Comparison of ENCODE assay signal across 8 mouse cellular contexts in genomic region chrX:36644657-36645551, GRCm38 (mm10). TPM values are rescaled to one million over a fixed set of nuclear protein-coding genes. Genes with fewer than 3 reads are reported as not detected.
A peak's percentile ranks its signal among the peaks of the same experiment; 100 is the strongest.
DNase-seq lines count a peak whose midpoint lies in the region; ATAC-seq lines count a peak whose summit lies in the region.

Akap17b (minus strand) TSS chrX:36645395.

- H3K9me3 ChIP-seq in hindbrain, embryonic 13.5 days: no peaks in the 10 kb centered on the region

- 22% methylated on average over 39 of the region's 60 CpGs for WGBS in hindbrain, embryonic 13.5 days

- peak; percentile 95 for DNase-seq in R1 (ENCODE audit: low read depth, low spot score)
- peak; percentile 85 to 87 for DNase-seq in cerebellum, postnatal 14 days
- DNase-seq in frontal cortex, postnatal 14 days (ENCODE audit: low spot score in 2 of 2): peak; percentile 77 to 80
- peak; percentile 75 to 81 for DNase-seq in layer of hippocampus, postnatal 14 days (ENCODE audit: low spot score in 2 of 2)
- peak; percentile 93 for DNase-seq in lung, postnatal 10 days
- peak; percentile 58 for DNase-seq in ovary, postnatal 14 days (ENCODE audit: low spot score)
- peak; percentile 73 to 78 for DNase-seq in thymus, postnatal 10 days (ENCODE audit: low spot score in 2 of 2)

- H3K4me1 ChIP-seq in hindbrain, embryonic 13.5 days (replicated peaks): peaks cover 9% of the 10 kb centered on the region

- H3K27me3 ChIP-seq in hindbrain, embryonic 13.5 days: no peaks in the 10 kb centered on the region

- peak within 1 kb of the TSS; percentile 74 for H3K9ac ChIP-seq in hindbrain, embryonic 13.5 days

- ATAC-seq in hindbrain, embryonic 13.5 days (ENCODE audit: low FRiP score): peak; percentile 96

- H3K36me3 ChIP-seq in hindbrain, embryonic 13.5 days: no peaks in the 10 kb centered on the region

- H3K27ac ChIP-seq in hindbrain, embryonic 13.5 days: peak within 1 kb of the TSS; percentile 89

- peak within 1 kb of the TSS; percentile 52 for H3K4me2 ChIP-seq in hindbrain, embryonic 13.5 days

- H3K4me3 ChIP-seq in hindbrain, embryonic 13.5 days: peak within 1 kb of the TSS; percentile 61

RNA-seq across cellular contexts. Expression of gene Akap17b, which starts in this region (rescaled TPM):
- polyA plus RNA-seq in hindbrain, embryonic 13.5 days (2015; fragmentation: Nextera tagmentation; extraction: Ambion mirVana): 5.6 TPM in 2 replicates
- 1 to 10 TPM; 8.8 to 9.4 TPM for total RNA-seq in layer of hippocampus, postnatal 14 days (2021)

Comparison
In these comparisons a context has a peak if more than half of its experiments do, and no peak if none do; other contexts are left out.
1. Peak in every context shown above with its lines: DNase-seq, ATAC-seq, H3K4me3 ChIP-seq and H3K27ac ChIP-seq.